Mouse (Mus musculus) adrenal gland, adult 8-10 months (tissue): ENCODE measurements around the gene Tex10. TPM values are rescaled to one million over a fixed set of nuclear protein-coding genes. Genes with fewer than 3 reads are reported as not detected.
"Not testable (repeated sequence)": the region's sequence is repeated elsewhere in the genome, so short reads cannot be mapped to it uniquely, and the experiment has no call there.

Experiments used
- DNase-seq: peaks from one replicate; pipeline ENCODE4 v3.0.0; 2022
- total RNA-seq, 4 experiments: library from RNA; stranded (reverse); gene quantifications; 2 replicates each; pipeline ENCODE4 v1.2.4; 2022

The Tex10 gene
- total RNA-seq, result 10 to 100 TPM; 32.2 to 38.0 (median 36.5) TPM

GRCm38 (mm10) chr4:48472792-48473650 lies at the start of gene Tex10:
Tex10 (minus strand) TSS chr4:48473459.
- peak; percentile 83 for DNase-seq

- no peak for DNase-seq
Measured at GRCm38 (mm10) chr4:48510861-48511260, 37.6 kb upstream of the Tex10 start.

GRCm38 (mm10) chr4:48492510-48492909 lies 19.3 kb upstream of the Tex10 start:
- DNase-seq, result no peak

GRCm38 (mm10) chr4:48491290-48491743 lies 18.1 kb upstream of the Tex10 start:
- no peak for DNase-seq

- no peak for DNase-seq
Measured at GRCm38 (mm10) chr4:48488916-48489315, 15.7 kb upstream of the Tex10 start.

GRCm38 (mm10) chr4:48481287-48481686 lies 8.0 kb upstream of the Tex10 start:
- DNase-seq, result peak; percentile 6

GRCm38 (mm10) chr4:48473651-48474011 lies 372 bp upstream of the Tex10 start:
- no peak for DNase-seq

- DNase-seq, result no peak
Measured at GRCm38 (mm10) chr4:48472052-48472791, 1.0 kb downstream of the Tex10 start.

GRCm38 (mm10) chr4:48470977-48471376 lies 2.3 kb downstream of the Tex10 start:
- DNase-seq, result no peak

GRCm38 (mm10) chr4:48461060-48461459 lies 12.2 kb downstream of the Tex10 start:
- DNase-seq, result no peak

- peak; percentile 48 for DNase-seq
Measured at GRCm38 (mm10) chr4:48458436-48458835, 14.8 kb downstream of the Tex10 start.

- no peak for DNase-seq
Measured at GRCm38 (mm10) chr4:48454106-48454773, 19.0 kb downstream of the Tex10 start.

GRCm38 (mm10) chr4:48428054-48428453 lies 45.2 kb downstream of the Tex10 start:
- DNase-seq, result no peak

- no peak for DNase-seq
Measured at GRCm38 (mm10) chr4:48427413-48427812, 45.8 kb downstream of the Tex10 start.

- DNase-seq, result no peak
Measured at GRCm38 (mm10) chr4:48423738-48424137, 49.5 kb downstream of the Tex10 start.

GRCm38 (mm10) chr4:48422633-48423032 lies 50.6 kb downstream of the Tex10 start:
- DNase-seq, result no peak

GRCm38 (mm10) chr4:48418831-48419468 lies 54.3 kb downstream of the Tex10 start:
- no peak for DNase-seq

GRCm38 (mm10) chr4:48415838-48416335 lies 57.4 kb downstream of the Tex10 start:
- DNase-seq, result peak; percentile 19

- no peak for DNase-seq
Measured at GRCm38 (mm10) chr4:48413473-48413872, 59.8 kb downstream of the Tex10 start.

GRCm38 (mm10) chr4:48407350-48408039 lies 65.8 kb downstream of the Tex10 start:
- peak; percentile 31 for DNase-seq

GRCm38 (mm10) chr4:48405724-48406491 lies 67.4 kb downstream of the Tex10 start:
- DNase-seq, result not testable (repeated sequence)
